Mouse (Mus musculus) MEL (cell line): ENCODE measurements at regions not wholly inside any gene's neighbourhood (a gene's known extent, or its start where the extent isn't known, plus 50 kb on each side); places are given as distances from the start of the nearest gene placed in this dataset.

Experiments
- E2F4 ChIP-seq: IDR thresholded peaks from 2 replicates; pipeline ENCODE4 v1.6.1; 2011; ENCODE audit warnings: low read depth, low read length, improper control_type of control experiment, borderline replicate concordance
- ELF1 ChIP-seq: IDR thresholded peaks from 2 replicates; pipeline ENCODE4 v1.6.1; 2014; ENCODE audit warnings: low read depth, mild to moderate bottlenecking, inconsistent platforms, low read length, improper control_type of control experiment, moderate library complexity
- EP300 ChIP-seq, 2 experiments: IDR thresholded peaks; 2 replicates each; pipeline ENCODE4 v1.6.1; 2011; ENCODE audit warnings: improper control_type of control experiment in 2 of 2, low read length in 2 of 2, low read depth in 1 of 2, mild to moderate bottlenecking in 1 of 2
- MXI1 ChIP-seq: IDR thresholded peaks from 2 replicates; pipeline ENCODE4 v1.6.1; 2011; ENCODE audit warnings: mild to moderate bottlenecking, low read depth, low read length, improper control_type of control experiment
- POLR2A ChIP-seq, 2 experiments: IDR thresholded peaks; 2 replicates each; pipeline ENCODE4 v1.6.1; 2011 to 2012; ENCODE audit warnings: low read length in 2 of 2, mild to moderate bottlenecking in 2 of 2, control low read depth in 1 of 2, improper control_type of control experiment in 1 of 2, low read depth in 1 of 2, moderate library complexity in 1 of 2; ENCODE audit not compliant: control insufficient read depth in 1 of 2, insufficient read depth in 1 of 2, poor library complexity in 1 of 2

- TF ChIP-seq EP300 (IDR thresholded peaks at IDR 0.05; ENCODE audit: low read depth in 1 of 2, low read length in 2 of 2), result no peak
- no peak for TF ChIP-seq ELF1
- TF ChIP-seq POLR2A (IDR thresholded peaks at IDR 0.05; ENCODE audit: control insufficient read depth in 1 of 2, insufficient read depth in 1 of 2, low read depth in 1 of 2, low read length in 2 of 2, poor library complexity in 1 of 2), result no peak
- TF ChIP-seq MXI1, result no peak
- no peak for TF ChIP-seq E2F4
Measured at GRCm38 (mm10) chr1:126907417-126907816, 76.8 kb upstream of the Nckap5 start.
